19 mouse cellular contexts compared by ENCODE assay signal in genomic region chr17:7794093-7794492, GRCm38 (mm10). TPM values are rescaled to one million over a fixed set of nuclear protein-coding genes. Genes with fewer than 3 reads are reported as not detected.
DNase-seq lines count a peak whose midpoint lies in the region; ATAC-seq lines count a peak whose summit lies in the region.
"Had no signal": no experiment of that assay in that cellular context is flagged by ENCODE, and none has a peak within 500 bp of the region (broad histone marks: within the 10 kb centered on the region; RNA-seq: fewer than 3 reads in every experiment).

No protein-coding gene starts in this region.

- no peak overlapping the region for H3K4me2 ChIP-seq in heart, embryonic 11.5 days
- H3K4me2 ChIP-seq in liver, embryonic 11.5 days, result no peak overlapping the region
- H3K4me2 ChIP-seq in intestine, embryonic 16.5 days (ENCODE audit: low read depth, low read length), result no peak overlapping the region
- H3K4me2 ChIP-seq: forebrain, embryonic 15.5 days; intestine, embryonic 15.5 days; limb, embryonic 13.5 days; neural tube, embryonic 12.5 days had no signal

- H3K4me3 ChIP-seq in heart, embryonic 11.5 days (ENCODE audit: low read depth, low read length), result no peak overlapping the region
- H3K4me3 ChIP-seq in liver, embryonic 11.5 days (ENCODE audit: low read depth, low read length), result no peak overlapping the region
- H3K4me3 ChIP-seq in intestine, embryonic 16.5 days (ENCODE audit: low read length), result no peak overlapping the region
- H3K4me3 ChIP-seq: forebrain, embryonic 15.5 days; intestine, embryonic 15.5 days; limb, embryonic 13.5 days; megakaryocyte, embryonic 14.5 days; neural tube, embryonic 12.5 days had no signal

- H3K27me3 ChIP-seq in heart, embryonic 11.5 days (ENCODE audit: control insufficient read depth, insufficient read depth, low read length), result no peaks in the 10 kb centered on the region
- no peaks in the 10 kb centered on the region for H3K27me3 ChIP-seq in liver, embryonic 11.5 days (replicated peaks; ENCODE audit: control insufficient read depth, insufficient read depth, low read length)
- H3K27me3 ChIP-seq in intestine, embryonic 16.5 days (replicated peaks; ENCODE audit: control insufficient read depth, insufficient read depth, low read length), result no peaks in the 10 kb centered on the region
- H3K27me3 ChIP-seq: forebrain, embryonic 15.5 days; intestine, embryonic 15.5 days; limb, embryonic 13.5 days; megakaryocyte, embryonic 14.5 days; neural tube, embryonic 12.5 days had no signal

- ATAC-seq in heart, embryonic 11.5 days (replicated peaks; ENCODE audit: insufficient number of reproducible peaks, low FRiP score, low TSS enrichment), result no peak
- ATAC-seq in liver, embryonic 11.5 days (replicated peaks; ENCODE audit: low FRiP score), result no peak
- no peak for ATAC-seq in intestine, embryonic 16.5 days
- ATAC-seq: forebrain, embryonic 15.5 days; intestine, embryonic 15.5 days had no signal

- H3K9ac ChIP-seq in heart, embryonic 11.5 days (ENCODE audit: low read depth, low read length), result no peak overlapping the region
- no peak overlapping the region for H3K9ac ChIP-seq in liver, embryonic 11.5 days (ENCODE audit: low read depth, low read length)
- H3K9ac ChIP-seq in intestine, embryonic 16.5 days (ENCODE audit: low read depth, low read length), result no peak overlapping the region
- H3K9ac ChIP-seq: forebrain, embryonic 15.5 days; intestine, embryonic 15.5 days; limb, embryonic 13.5 days; neural tube, embryonic 12.5 days had no signal

- H3K27ac ChIP-seq in heart, embryonic 11.5 days (ENCODE audit: low read depth, low read length), result no peak overlapping the region
- no peak overlapping the region for H3K27ac ChIP-seq in liver, embryonic 11.5 days (ENCODE audit: low read depth, low read length)
- no peak overlapping the region for H3K27ac ChIP-seq in intestine, embryonic 16.5 days (ENCODE audit: low read length)
- H3K27ac ChIP-seq: forebrain, embryonic 15.5 days; intestine, embryonic 15.5 days; kidney, postnatal 0 days; limb, embryonic 13.5 days; neural tube, embryonic 12.5 days; stomach, postnatal 0 days had no signal

- H3K9me3 ChIP-seq in heart, embryonic 11.5 days (replicated peaks; ENCODE audit: control insufficient read depth, low read length), result no peaks in the 10 kb centered on the region
- no peaks in the 10 kb centered on the region for H3K9me3 ChIP-seq in liver, embryonic 11.5 days (ENCODE audit: control insufficient read depth, low read length)
- no peaks in the 10 kb centered on the region for H3K9me3 ChIP-seq in intestine, embryonic 16.5 days (ENCODE audit: control insufficient read depth, low read length)
- H3K9me3 ChIP-seq: forebrain, embryonic 15.5 days; G1E; intestine, embryonic 15.5 days; limb, embryonic 13.5 days; megakaryocyte, embryonic 14.5 days; neural tube, embryonic 12.5 days had no signal

- 72% methylated on average over 6 of the region's 6 CpGs for WGBS in heart, embryonic 11.5 days (ENCODE audit: insufficient replicate concordance)
- WGBS in liver, embryonic 11.5 days, result 73% methylated on average over 6 of the region's 6 CpGs
- WGBS in intestine, embryonic 16.5 days, result 70% methylated on average over 6 of the region's 6 CpGs

- peak; percentile 94 for DNase-seq in heart, adult 11 months
- DNase-seq in 3134 (ENCODE audit: extremely low read depth, insufficient read length, low spot score), result peak; percentile 52
- DNase-seq in gastrocnemius, postnatal 14 days, result peak; percentile 60
- peak; percentile 61 for DNase-seq in lung, postnatal 10 days
- no peak for DNase-seq in liver, embryonic 11.5 days (ENCODE audit: low spot score)
- no peak for DNase-seq in spleen, postnatal 36 days (ENCODE audit: low spot score in 2 of 2)
- DNase-seq: adrenal gland, postnatal 36 days; cerebellum, adult 9-11 months; thymus, postnatal 25 days had no signal

- H3K4me1 ChIP-seq in heart, embryonic 11.5 days (ENCODE audit: control insufficient read depth, insufficient read depth, low read length), result no peaks in the 10 kb centered on the region
- no peaks in the 10 kb centered on the region for H3K4me1 ChIP-seq in liver, embryonic 11.5 days (replicated peaks; ENCODE audit: control insufficient read depth, insufficient read depth, low read length)
- H3K4me1 ChIP-seq in intestine, embryonic 16.5 days (ENCODE audit: control insufficient read depth, insufficient read depth, low read length), result no peaks in the 10 kb centered on the region
- H3K4me1 ChIP-seq: forebrain, embryonic 15.5 days; intestine, embryonic 15.5 days; megakaryocyte, embryonic 14.5 days; neural tube, embryonic 12.5 days had no signal

- no peaks in the 10 kb centered on the region for H3K36me3 ChIP-seq in heart, embryonic 11.5 days (ENCODE audit: control insufficient read depth, insufficient read depth, low read length)
- H3K36me3 ChIP-seq in liver, embryonic 11.5 days (ENCODE audit: control insufficient read depth, insufficient read depth, low read length), result no peaks in the 10 kb centered on the region
- H3K36me3 ChIP-seq in intestine, embryonic 16.5 days (ENCODE audit: control insufficient read depth, insufficient read depth, low read length), result no peaks in the 10 kb centered on the region
- H3K36me3 ChIP-seq: forebrain, embryonic 15.5 days; G1E; intestine, embryonic 15.5 days; limb, embryonic 13.5 days; neural tube, embryonic 12.5 days had no signal

- intact Hi-C loops in gastrocnemius, postnatal 14 days (cut with DNase I; ENCODE audit: low total_unique reads), result no loop called here

RNA-seq across cellular contexts. Expression of gene Fndc1, which starts 33.0 kb away (rescaled TPM):
- 0.69 and 2.2 TPM in 2 replicates for polyA plus RNA-seq in heart, embryonic 11.5 days (2014; fragmentation: Nextera tagmentation; extraction: Ambion mirVana)
- 100 to 1,000 TPM in 1 of 2 experiments, 10 to 100 TPM in 1; 88.5 to 107 TPM for total RNA-seq in gastrocnemius, postnatal 14 days (2021)
- polyA plus RNA-seq in liver, embryonic 11.5 days (2014; fragmentation: Nextera tagmentation; extraction: Ambion mirVana), result 0.35 and 0.55 TPM in 2 replicates
- 13.3 and 14.9 TPM in 2 replicates for polyA plus RNA-seq in intestine, embryonic 16.5 days (2015; fragmentation: Nextera tagmentation; extraction: Ambion mirVana)
- polyA plus RNA-seq: G1E had no signal

Comparison
In these comparisons a context has a peak if more than half of its experiments do, and no peak if none do; other contexts are left out.
1. DNase-seq: peak in heart, adult 11 months (single experiment), 3134 (single experiment), gastrocnemius, postnatal 14 days (single experiment) and lung, postnatal 10 days (single experiment); none in liver, embryonic 11.5 days (single experiment) and spleen, postnatal 36 days (0 of 2).